Mouse (Mus musculus): ENCODE data around the gene Mroh2a. TPM values are rescaled to one million over a fixed set of nuclear protein-coding genes. Genes with fewer than 3 reads are reported as not detected.

Mroh2a gene
- total RNA-seq, 1 experiment from 2014 or later: 0.38 TPM

DNA sequence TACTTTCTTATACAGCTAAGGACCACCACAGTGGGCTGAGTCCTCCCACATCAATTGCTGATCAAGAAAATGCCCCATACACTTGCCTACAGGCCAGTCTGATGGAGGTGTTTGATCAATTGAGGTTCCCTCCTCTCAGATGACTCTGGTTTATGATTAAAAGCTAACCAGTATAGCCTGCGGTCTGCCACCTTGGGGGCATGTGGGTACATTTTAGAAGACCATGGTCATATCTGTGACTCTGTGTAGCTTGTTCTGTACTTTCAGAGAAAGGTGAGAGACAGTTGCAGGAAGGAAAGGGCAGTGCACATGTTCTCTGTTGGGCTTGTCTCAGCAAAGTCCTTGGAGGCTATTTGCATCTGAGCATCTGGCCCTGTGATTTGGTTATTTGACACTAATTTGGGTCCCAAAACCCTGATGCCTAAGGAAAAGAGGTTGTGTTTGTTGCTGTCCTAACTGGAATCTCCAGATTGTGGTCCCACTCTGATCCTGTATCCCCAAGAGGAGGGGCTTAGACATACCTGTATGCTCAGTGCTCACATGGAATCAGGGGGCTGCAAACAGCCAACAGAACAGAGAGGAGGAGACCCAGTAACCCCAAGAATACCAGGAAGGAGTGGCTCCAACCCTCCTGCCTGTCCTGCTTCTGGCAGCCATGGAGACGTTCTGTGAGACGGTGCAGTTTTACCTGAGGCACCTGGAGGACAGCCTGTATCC, 6.0 kb downstream of the Mroh2a start:
- ATAC-seq (replicated peaks; ENCODE audit: insufficient number of reproducible peaks, low FRiP score, low TSS enrichment, poor library complexity, severe bottlenecking): no peak

DNA sequence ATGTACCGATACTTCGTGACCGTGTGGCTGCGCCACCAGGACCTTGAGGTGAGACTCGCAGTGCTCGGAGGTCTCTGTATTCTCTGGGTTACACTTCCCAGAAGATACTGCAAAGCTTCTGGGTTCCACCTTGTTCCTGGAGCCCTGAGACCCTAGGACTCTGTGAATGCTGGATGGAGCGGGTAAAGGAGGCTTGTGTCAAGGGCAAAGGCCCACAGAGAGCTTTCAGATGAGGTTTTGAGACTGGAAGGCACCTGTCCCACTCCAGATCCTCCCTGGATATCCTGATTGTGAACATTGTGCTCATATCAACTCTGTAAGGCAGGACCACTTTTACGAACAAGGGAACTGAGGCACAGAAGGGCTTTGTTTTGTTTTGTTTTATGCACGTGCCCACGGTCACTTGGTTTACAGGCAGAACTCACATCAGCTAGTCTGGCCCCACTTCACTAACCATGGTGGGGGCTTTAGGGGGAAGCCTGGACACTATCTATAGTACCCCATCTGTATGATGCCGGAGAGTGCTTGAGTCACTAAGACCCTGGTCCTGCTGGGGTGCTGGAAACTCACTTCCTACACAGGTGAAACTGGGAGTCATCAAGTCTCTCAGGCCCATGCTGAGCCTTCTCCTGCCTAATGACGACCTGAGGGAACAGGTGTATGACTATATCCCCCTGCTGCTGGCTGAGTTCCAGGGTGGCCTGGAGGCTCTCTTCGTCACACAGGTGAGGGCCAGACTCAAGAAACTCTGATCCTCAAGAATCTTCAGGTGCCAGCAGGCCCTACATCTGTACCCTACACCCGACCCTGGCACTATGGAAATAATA, 6.8 kb downstream of the Mroh2a start:
- no peak for ATAC-seq (replicated peaks; ENCODE audit: insufficient number of reproducible peaks, low FRiP score, low TSS enrichment, poor library complexity, severe bottlenecking)

DNA sequence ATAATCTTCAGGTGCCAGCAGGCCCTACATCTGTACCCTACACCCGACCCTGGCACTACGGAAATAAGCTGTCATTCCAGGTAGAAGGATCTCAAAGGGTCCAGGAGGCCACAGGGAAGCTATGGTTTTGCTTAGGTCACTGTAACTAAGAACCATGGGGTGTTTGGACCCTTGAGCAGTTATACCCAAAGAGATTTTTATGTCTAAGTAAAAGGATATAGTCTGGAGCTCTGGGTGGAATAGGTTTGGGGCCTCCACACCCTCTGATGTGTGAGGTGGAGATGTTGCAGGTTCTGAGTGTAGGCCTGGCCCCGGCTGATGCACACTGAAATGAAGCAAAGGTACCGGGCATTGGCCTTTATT, 7.4 kb downstream of the Mroh2a start:
- no peak for ATAC-seq (replicated peaks; ENCODE audit: insufficient number of reproducible peaks, low FRiP score, low TSS enrichment, poor library complexity, severe bottlenecking)

DNA sequence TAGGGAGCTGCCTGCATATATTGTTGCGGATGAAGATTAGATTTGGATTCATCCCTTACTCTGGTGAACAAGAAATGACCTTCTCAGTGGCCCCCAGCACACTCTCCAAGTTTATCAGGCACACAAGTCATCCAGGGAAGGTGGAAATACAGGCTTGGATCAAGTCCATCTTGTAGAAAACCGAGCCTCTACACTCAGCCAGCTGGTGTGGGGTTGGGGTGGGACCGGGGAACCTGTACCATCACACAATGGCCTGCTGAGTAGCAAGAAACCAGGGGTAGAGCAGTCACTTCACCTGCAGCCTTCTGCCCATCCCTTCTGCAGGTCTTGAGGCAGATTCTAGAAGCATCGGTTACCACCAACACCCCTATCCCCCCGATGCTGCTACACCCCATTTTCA, 7.9 kb downstream of the Mroh2a start:
- no peak for ATAC-seq (replicated peaks; ENCODE audit: insufficient number of reproducible peaks, low FRiP score, low TSS enrichment, poor library complexity, severe bottlenecking)

DNA sequence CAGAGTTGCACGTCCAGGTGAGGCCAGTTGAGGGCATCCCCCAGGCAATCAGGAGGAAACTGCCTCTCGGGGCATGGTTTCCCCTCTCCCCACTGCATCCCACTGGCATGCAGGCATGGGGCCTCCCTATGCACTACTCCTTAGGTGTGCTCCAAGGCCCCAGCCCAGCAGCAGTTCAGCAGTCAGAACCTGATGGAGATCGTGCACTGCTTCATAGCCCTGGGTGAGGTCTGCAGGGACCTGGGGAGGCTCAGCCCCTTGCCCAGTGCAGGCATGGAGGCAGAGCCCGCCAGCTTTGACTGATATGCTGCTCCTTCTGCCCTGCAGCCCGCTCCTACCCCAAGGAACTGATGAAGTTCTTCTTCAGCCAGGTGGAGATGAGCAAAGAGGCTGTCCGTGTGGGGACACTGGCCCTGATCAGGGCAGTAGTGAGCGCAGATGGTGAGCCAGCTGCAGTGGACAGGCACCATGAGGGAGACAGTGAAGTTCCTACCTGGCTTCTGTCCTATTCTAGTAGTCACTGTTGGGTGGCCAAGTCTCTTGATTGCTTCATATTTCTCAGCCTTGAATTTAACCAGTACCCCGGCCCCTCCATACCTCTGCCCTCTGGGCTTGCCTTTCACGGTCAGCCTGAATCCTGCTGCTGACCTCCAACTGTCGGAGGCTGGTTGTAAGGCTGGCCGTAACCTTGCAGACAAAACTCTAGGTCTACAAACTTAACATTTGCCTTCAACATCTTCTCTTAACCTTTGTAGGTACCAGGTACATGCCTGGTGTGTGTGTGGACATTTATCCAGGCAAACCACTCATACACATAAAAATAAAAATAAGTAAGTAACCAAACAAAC, 8.5 kb downstream of the Mroh2a start:
- ATAC-seq (replicated peaks; ENCODE audit: insufficient number of reproducible peaks, low FRiP score, low TSS enrichment, poor library complexity, severe bottlenecking): no peak

DNA sequence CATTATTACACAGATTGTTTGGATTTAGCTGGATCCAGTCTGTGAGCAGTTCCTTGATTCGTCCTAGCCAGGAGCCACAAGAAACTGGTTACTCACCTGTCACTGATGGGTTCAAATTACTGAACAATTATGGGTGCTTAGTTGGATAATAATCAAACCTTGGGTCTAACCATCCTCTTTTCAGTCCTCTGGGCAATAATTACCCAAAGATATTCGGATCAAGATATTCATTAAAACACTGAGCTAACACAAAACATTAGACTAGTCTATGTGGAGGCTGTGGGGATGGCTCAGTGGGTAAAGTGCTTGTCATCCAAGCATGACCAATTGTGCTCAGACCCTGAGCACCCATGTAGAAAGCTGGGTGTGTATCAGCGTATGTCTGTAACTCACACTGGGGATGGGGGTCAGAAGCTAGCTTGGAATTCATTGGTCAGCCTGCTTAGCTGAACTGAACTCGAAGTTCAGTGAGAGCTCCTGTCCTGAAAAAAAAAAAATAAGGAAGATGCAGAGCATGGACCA, 9.2 kb downstream of the Mroh2a start:
- no peak for ATAC-seq (replicated peaks; ENCODE audit: insufficient number of reproducible peaks, low FRiP score, low TSS enrichment, poor library complexity, severe bottlenecking)

DNA sequence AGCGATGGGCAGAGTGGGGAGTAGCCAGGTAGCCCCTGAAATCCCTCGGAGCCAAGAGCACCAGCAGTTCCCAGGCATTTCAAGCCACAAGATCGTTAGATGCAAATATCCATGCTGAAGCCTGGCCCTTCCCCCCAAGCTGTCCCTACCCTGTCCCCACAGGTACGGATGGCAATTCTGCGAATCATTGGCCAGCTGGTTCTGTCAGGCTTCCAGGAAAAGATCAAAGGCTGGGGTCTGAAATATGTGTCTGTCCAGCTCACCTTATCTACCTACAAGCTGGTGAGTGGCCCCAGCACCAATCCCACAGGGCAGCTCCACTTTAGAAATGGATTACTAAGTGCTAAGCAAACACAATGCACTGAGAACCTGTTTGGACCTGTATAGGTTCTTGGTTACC, 10.5 kb downstream of the Mroh2a start:
- no peak for ATAC-seq (replicated peaks; ENCODE audit: insufficient number of reproducible peaks, low FRiP score, low TSS enrichment, poor library complexity, severe bottlenecking)

DNA sequence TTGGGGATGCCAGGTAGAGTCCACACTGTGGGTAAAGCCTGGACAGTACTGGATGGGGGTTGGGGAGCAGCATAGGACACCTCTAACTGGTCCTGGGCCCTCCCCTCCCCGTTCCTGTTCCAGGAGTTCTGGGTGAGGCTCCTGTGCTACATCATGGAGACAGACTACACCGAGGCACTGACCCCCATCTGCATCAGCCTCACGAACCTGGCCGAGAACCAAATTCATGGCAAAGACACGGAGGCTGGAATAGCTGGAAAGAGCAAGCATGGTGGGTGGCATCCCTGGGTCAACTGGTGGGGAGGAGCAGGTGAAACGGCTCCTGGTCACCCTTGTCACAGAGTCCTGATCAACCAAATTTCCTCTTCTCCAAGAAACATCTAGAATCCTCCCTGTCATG, 12.0 kb downstream of the Mroh2a start:
- no peak for ATAC-seq (replicated peaks; ENCODE audit: insufficient number of reproducible peaks, low FRiP score, low TSS enrichment, poor library complexity, severe bottlenecking)

DNA sequence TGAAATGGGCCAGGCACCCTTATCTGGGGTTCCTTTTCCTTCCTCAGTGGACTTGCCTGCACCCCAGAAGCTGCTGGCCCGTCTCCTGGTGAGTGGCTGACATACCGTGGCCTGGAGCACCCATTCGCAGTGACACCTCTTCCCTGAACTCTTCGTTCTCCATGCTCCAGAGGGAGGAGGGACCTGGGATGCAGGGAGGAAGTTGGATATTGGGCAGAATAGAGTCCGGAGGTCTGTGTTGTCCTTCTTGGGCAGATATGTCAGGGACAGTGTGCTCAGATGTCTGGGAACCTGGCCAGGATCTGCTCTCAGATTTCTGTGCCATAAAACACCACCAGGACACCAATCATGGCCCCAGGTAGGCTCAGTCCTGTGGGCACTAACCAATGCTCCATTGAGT, 13.3 kb downstream of the Mroh2a start:
- no peak for ATAC-seq (replicated peaks; ENCODE audit: insufficient number of reproducible peaks, low FRiP score, low TSS enrichment, poor library complexity, severe bottlenecking)

DNA sequence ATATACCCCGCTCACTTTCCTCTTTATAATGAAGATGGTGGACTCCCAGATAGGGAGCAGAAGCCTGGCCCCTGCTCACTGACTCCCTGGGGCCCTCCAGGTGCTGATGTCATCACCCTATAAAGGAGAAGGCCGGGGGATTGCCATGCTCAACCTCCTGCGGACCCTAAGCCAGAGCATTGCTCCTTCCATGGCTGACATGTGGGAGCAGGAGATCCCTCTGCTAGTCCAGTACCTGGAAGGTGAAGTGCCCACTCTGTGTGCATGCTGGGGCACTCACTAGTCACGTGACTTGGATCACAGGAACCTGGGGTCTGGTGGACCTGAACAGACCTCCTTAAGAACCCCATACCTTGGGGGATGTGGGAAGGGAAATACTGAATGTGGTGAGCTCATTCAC, 13.8 kb downstream of the Mroh2a start:
- ATAC-seq (replicated peaks; ENCODE audit: insufficient number of reproducible peaks, low FRiP score, low TSS enrichment, poor library complexity, severe bottlenecking): no peak

DNA sequence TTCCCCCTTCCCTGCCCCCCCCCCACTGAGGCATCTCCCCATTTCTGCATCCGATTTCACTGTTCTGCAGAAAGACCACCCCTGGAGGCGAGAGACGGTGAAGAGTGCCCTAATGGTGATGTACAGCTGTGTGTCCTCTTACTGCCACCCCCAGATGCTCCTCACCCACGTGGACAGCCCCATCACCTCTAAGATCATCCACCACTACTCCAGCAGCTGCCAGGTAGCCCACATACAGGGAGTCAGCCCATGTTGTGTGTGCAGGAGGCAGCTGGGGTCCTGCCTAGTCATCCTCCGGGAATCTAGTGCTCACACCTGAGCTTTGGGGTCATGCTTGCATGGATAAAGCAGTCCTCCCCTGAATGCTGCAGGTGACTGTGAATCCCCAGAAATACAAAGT, 17.1 kb downstream of the Mroh2a start:
- no peak for ATAC-seq (replicated peaks; ENCODE audit: insufficient number of reproducible peaks, low FRiP score, low TSS enrichment, poor library complexity, severe bottlenecking)

DNA sequence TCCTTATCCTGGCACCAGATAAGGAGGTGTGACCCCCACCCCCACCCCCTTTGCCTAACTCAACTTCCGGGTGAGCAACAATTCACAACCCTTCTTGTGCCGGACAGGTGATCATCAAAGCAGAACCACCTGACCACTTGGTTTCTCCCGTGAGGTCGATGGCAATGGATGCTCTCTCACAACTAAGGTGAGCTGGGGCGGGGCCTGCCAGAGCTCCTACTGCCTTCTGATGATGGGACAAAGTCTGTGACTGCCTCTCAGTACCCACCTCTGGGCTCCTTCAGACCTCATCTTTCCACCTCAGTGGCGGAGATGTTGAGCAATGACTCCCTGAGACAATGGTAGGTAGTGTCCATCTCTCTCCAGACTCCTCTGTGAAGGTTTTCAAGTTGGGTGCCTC, 19.1 kb downstream of the Mroh2a start:
- ATAC-seq (replicated peaks; ENCODE audit: insufficient number of reproducible peaks, low FRiP score, low TSS enrichment, poor library complexity, severe bottlenecking): no peak

DNA sequence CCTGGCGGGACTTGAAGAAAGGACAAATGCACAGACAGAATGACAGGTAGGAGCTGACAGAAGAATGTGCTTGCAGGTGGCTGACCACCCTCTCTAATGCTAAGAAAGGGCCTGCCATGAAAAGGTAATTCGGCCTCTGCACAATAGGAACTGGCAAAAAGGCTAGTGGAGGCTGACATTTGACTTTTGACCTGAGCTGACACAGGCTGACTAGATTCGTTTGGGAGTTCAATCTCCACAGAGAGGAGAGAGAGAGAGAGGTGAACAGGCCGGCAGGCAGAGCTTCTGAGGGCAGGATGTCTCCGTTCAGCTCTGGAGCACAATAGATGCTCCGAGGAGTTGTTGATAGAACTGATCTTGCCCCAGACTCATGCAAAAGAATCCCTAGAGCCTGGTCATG, 19.6 kb downstream of the Mroh2a start:
- ATAC-seq (replicated peaks; ENCODE audit: insufficient number of reproducible peaks, low FRiP score, low TSS enrichment, poor library complexity, severe bottlenecking): no peak

DNA sequence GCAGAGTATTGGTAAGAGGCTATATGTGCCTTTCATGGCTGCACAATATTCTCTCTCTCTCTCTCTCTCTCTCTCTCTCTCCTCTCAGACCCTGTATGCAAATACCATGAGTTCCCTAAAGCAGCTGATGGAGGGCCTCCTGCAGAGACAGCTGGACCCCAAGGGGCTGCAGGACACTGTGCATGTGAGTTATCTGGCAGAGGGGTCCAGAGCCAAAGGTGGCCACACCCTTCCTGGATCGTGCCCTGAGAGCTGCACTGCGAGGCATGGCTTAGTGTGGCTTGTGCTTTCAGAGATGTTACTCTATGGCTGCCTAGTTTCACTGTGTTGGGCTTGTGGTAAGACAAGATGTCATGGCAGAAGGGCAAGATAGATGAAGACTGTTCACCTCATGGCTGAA, 20.9 kb downstream of the Mroh2a start:
- no peak for ATAC-seq (replicated peaks; ENCODE audit: insufficient number of reproducible peaks, low FRiP score, low TSS enrichment, poor library complexity, severe bottlenecking)

DNA sequence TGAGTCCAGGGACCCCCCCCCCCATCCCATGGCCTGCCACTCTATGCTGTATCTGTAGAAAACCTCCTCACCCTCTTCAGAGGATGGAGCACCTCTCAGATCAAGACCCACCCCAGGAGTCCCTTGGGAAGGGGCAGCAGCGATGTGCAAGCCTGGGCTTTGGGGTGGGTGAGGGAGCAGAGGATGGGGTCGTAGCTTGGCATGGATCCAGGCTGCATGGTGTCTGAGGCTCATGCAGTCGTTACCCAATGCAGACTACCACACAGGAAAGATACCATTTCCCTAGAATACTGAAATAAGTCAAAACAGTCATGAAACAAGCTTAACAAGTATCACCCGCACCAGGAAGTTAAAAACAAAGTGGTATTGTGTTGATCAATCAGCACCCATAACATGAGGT, 21.9 kb downstream of the Mroh2a start:
- ATAC-seq (replicated peaks; ENCODE audit: insufficient number of reproducible peaks, low FRiP score, low TSS enrichment, poor library complexity, severe bottlenecking): no peak

DNA sequence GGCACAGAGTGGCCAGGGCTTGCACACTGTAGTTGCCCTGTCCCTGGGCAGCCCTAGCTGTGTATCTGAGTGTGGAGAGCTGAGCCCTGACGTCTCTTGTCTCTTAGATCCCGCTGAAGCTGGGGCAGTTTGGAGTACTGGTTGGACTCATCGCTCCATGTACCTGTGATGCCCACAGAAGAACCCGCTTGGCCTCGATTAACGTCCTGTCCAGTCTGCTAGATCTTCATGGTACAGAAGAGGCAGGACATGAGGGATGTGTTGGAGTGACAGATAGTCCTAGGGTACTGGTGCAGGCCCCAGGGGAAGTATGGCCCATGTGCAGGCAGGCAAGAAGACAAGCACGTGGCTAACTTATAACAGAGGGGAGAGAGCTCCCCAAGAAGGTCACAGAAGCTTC, 22.8 kb downstream of the Mroh2a start:
- no peak for ATAC-seq (replicated peaks; ENCODE audit: insufficient number of reproducible peaks, low FRiP score, low TSS enrichment, poor library complexity, severe bottlenecking)

DNA sequence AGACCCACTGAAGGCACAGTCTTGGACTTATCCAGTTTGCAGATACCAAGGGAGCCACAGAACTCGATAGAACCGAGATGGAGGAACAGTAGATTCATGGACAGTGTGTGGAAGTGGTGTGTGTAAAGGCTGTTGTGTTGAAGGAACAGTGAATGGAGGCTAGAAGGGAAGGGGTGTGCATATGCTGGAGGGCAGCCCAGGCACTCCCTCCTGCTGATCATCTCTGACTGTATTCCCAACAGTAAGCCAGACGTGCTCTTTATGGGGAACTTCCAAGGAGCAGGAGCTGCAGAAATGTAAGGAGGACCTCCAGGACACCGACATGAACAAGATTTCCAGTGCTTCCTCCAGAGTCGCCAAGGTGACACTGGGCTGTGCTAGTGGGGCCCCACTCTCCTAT, 23.2 kb downstream of the Mroh2a start:
- ATAC-seq (replicated peaks; ENCODE audit: insufficient number of reproducible peaks, low FRiP score, low TSS enrichment, poor library complexity, severe bottlenecking): no peak

DNA sequence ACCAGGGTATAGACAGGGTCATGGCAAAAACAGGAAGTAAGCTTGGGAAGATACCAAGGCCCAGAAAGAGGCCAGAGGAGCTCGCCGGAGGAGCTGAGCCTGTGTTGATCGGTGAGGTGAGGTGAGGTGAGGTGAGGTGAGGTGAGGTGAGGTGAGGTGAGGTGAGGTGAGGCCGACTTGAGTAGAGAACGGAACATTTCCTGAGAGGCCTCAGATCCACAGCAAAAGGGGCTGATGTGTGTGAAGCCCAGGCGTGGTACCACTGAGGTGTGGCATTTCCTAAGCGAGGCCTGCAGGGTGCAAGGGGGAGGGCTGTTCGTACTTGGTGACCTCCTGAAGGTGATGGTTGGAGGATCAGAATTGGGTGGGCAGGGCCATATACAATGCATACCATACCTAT, 26.3 kb downstream of the Mroh2a start:
- ATAC-seq (replicated peaks; ENCODE audit: insufficient number of reproducible peaks, low FRiP score, low TSS enrichment, poor library complexity, severe bottlenecking): no peak

DNA sequence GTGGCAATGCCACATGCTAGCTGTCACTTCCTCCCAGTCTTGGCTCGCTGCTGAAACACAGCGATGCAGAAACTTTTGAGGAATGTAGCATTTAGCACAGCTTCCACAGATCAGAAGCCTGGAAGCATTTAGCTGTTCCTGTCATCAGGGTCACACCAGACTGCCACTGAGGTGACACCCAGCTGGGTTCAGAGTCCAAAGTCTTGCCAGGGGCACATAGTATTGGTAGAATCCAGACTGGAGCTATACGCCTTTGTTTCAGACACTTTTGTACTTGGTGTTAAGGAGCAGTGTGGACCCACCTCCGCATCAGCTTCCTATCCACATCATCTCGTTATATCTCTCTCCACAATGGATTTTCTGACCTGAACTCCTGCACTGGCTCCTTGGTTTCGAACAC, 26.8 kb downstream of the Mroh2a start:
- no peak for ATAC-seq (replicated peaks; ENCODE audit: insufficient number of reproducible peaks, low FRiP score, low TSS enrichment, poor library complexity, severe bottlenecking)
